Mouse (Mus musculus) megakaryocyte, embryonic 14.5 days (primary cell): ENCODE measurements at regions not wholly inside any gene's neighbourhood (a gene's known extent, or its start where the extent isn't known, plus 50 kb on each side); places are given as distances from the start of the nearest gene placed in this dataset.
A peak's percentile ranks its signal among the peaks of the same experiment; 100 is the strongest.

Source experiments
- H3K27me3 ChIP-seq: replicated peaks from 2 replicates; pipeline ENCODE3; 2012; ENCODE audit warnings: inconsistent platforms
- H3K36me3 ChIP-seq: replicated peaks from 2 replicates; pipeline ENCODE3; 2012; ENCODE audit warnings: low read length, inconsistent platforms, mixed read lengths
- H3K4me1 ChIP-seq: 2 replicates; pipeline ENCODE4 v1.6.1; 2012; ENCODE audit warnings: inconsistent platforms
- H3K4me3 ChIP-seq: replicated peaks from 2 replicates; pipeline ENCODE3; 2012; ENCODE audit warnings: moderate library complexity, mild to moderate bottlenecking, inconsistent platforms
- H3K9me3 ChIP-seq: 2 replicates; pipeline ENCODE4 v1.6.1; 2012; ENCODE audit warnings: inconsistent platforms
- FLI1 ChIP-seq: IDR thresholded peaks from 2 replicates; pipeline ENCODE4 v1.6.1; 2012; ENCODE audit warnings: low read length, inconsistent platforms, mixed read lengths
- GATA1 ChIP-seq: IDR thresholded peaks from 3 replicates; pipeline ENCODE4 v1.6.1; 2012; ENCODE audit warnings: mixed read lengths, low read length, inconsistent platforms, borderline replicate concordance

DNA sequence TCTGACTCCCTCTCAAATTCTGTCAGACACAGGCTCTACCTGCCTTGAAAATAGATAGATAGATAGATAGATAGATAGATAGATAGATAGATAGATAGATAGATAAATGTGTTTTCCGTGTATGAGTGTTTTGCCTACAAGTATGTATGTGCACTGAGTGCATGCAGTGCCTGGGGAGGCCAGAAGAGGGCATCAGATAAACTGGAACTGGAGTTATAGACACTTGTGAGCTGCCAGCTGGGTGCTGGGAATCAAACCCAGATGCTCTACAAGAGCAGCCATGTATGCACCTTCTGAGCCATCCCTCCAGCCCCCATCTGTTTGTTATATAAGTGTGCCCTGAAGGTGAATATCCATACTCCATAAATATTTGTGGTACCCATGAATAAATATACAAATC is 236.4 kb upstream of the Hes1 start:
- Histone ChIP-seq H3K36me3 (peaks cover 5% of the 10 kb centered on the region), H3K9me3 (peaks cover 15% of the 10 kb centered on the region), H3K4me3 (no peak overlapping the region), H3K4me1 (peaks cover 35% of the 10 kb centered on the region), H3K27me3 (no peaks in the 10 kb centered on the region)
- TF ChIP-seq FLI1 = no peak
- no peak for TF ChIP-seq GATA1

DNA sequence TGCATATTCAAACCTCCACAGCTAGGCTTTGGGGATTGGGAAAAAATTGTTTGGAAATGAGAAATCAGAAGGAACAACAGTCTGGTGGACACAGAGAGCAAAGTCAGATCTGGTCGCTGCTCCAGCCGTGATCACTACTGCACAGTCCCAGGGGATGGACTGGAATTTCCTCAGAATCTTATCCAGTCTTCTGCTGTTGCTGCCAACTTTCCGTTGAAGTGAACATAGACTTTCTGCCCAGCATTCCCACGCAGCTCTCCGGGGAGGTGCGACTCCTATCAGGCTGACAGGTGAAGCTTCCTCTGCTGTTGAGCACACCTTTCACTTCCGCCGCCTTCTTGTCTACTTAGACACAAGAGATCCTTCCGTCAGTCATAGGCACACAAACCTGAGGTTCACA is 234.7 kb upstream of the Hes1 start:
- TF ChIP-seq FLI1 (no peak), GATA1 (no peak)
- peaks cover 38% of the 10 kb centered on the region for H3K4me1 ChIP-seq
- peaks cover 15% of the 10 kb centered on the region for H3K9me3 ChIP-seq
- peaks cover 5% of the 10 kb centered on the region for H3K36me3 ChIP-seq
- H3K27me3 ChIP-seq = no peaks in the 10 kb centered on the region
- H3K4me3 ChIP-seq = no peak overlapping the region

DNA sequence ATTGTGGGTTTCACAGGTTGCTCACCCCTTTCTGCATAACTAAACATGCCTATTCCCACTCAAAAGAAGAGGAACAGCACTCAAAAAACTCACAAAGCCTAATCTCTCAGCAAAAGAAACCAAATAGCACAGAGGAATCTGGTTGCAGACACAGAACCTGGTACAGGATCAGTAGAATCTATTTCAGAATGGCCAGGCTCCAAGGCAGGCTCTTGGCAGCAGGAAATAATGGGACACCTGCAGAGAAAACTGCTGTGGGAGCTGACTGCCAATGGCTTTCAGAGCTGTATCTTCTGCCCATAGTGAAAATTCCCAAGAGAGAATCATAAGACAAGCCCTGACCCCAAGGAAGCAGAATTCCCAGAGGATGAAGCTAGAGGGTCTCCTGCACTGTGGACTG is 234.1 kb upstream of the Hes1 start:
- no peak overlapping the region for H3K4me3 ChIP-seq
- peaks cover 5% of the 10 kb centered on the region for H3K36me3 ChIP-seq
- TF ChIP-seq FLI1 (no peak), GATA1 (no peak)
- H3K9me3 ChIP-seq = peaks cover 15% of the 10 kb centered on the region
- peaks cover 44% of the 10 kb centered on the region for H3K4me1 ChIP-seq
- H3K27me3 ChIP-seq = no peaks in the 10 kb centered on the region

DNA sequence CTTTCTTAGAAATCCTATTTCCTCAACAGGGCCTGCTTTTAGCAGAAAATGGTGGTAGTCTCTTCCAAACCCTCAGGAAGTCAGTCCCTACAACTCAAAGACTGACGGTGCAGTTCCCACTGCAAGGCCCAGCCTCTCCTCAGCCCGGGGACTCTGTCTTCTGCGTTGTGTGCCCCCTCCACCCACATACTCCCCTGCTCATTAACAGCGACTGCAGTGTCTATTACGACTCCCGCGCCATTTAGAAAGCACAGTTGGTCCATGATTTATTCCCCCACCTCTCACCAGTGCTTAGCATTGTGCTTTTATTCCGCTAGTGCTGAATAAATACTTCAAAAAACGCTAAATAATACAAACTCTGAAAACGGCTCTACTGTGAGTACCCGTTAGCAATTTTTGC is 230.9 kb upstream of the Hes1 start:
- TF ChIP-seq FLI1 (no peak), GATA1 (no peak)
- Histone ChIP-seq H3K4me1 (peaks cover 45% of the 10 kb centered on the region), H3K27me3 (no peaks in the 10 kb centered on the region), H3K9me3 (peaks cover 9% of the 10 kb centered on the region; the same call in 1 of the 2 replicates), H3K36me3 (no peaks in the 10 kb centered on the region), H3K4me3 (peak overlapping the region; percentile 59)

DNA sequence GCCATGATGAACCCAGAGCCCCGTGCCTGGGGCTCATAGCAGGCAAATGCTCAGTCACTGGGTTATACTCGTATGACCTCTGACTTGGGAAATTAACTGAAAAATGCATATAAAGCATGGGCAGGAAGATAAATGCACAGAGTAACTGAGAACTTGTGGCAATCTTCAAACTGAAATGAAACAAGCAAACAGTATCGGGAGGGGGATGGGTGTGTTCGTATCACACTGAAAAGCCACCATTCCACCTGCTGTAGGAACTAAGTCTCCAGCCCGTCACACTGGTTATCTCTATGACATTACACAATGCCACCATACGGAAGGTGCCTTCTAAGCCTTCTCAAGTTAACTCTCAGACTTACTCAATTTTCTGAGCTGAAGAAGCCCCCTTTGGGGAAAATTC is 230.3 kb upstream of the Hes1 start:
- Histone ChIP-seq H3K4me3 (no peak overlapping the region), H3K4me1 (peaks cover 50% of the 10 kb centered on the region), H3K36me3 (no peaks in the 10 kb centered on the region), H3K27me3 (no peaks in the 10 kb centered on the region), H3K9me3 (peaks cover 8% of the 10 kb centered on the region; the same call in 1 of the 2 replicates)
- TF ChIP-seq FLI1 = no peak
- TF ChIP-seq GATA1 = no peak

DNA sequence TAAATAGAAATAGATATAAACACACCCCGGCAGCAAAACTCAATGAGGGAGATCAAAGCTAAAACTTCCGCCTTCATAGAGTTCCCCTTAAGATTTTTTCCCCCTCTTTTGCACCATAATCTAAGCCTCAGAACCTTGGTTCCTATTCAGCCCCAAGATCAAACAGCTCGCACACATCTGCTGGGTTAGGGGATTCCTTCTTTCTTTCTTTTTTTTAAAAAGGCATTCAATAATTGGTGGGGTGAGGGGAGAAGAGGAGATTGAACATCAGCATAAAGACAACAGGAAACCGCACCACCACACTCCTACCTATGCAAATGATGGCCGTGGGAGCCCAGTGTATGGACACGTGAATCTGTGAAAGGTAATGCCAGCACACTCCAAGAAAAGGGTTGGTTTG is 229.5 kb upstream of the Hes1 start:
- Histone ChIP-seq H3K9me3 (no peaks in the 10 kb centered on the region), H3K4me3 (no peak overlapping the region), H3K27me3 (no peaks in the 10 kb centered on the region), H3K36me3 (no peaks in the 10 kb centered on the region), H3K4me1 (peaks cover 58% of the 10 kb centered on the region)
- no peak for TF ChIP-seq GATA1
- no peak for TF ChIP-seq FLI1

DNA sequence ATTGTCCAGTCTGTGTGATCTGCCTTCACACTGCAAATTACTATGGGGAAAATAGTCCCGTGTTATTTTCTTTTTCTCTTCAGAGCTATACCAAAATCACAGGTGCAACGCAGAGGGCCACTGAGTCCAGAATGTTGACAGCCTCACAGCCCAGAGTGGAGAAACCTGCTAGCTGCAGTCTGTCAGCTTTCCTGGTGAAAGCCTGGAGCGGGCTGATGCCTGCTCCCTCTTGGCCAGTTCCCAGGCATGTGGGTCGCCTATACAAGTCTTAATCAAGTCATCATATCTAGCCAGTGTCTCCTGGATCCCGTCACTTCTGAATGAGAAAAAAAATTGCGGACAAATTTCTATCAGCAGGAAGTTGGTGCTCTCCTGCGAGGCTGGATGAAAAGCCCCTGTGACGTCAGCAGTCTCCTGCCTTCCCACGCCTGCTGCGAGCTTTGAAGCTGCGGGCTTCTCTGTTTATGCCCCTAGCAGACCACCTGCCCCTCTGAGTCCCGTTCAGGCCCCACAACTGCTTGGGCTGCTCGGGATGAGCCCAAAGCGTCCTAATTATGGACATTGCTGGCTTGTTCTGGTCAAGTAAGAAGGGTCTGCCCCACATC is 227.1 kb upstream of the Hes1 start:
- H3K4me1 ChIP-seq = peaks cover 74% of the 10 kb centered on the region
- TF ChIP-seq FLI1 (no peak), GATA1 (no peak)

DNA sequence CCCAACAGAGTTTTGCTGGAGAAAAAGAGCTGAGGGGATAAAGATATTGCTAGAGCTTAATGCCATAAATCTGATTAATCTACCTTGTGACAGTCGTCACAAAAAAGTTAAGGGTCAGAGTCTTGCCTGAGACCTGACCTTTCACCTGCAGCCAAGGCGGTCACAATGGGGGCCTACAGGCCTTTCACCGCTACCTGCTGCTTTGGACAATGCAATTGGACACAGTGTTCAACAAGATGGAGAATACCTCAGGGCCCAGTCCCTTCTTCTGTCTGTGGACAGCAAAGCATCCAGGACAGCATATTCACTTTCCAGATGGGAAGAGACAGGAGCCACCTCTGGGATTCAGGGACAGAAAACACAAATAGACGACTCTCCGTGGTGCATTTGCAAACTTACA is 226.3 kb upstream of the Hes1 start:
- TF ChIP-seq FLI1 (no peak), GATA1 (no peak)
- Histone ChIP-seq H3K36me3 (no peaks in the 10 kb centered on the region), H3K27me3 (no peaks in the 10 kb centered on the region), H3K4me3 (no peak overlapping the region), H3K4me1 (peaks cover 71% of the 10 kb centered on the region), H3K9me3 (no peaks in the 10 kb centered on the region)

More for the DNA sequence above, 227.1 kb upstream of the Hes1 start:
- Histone ChIP-seq H3K27me3 (no peaks in the 10 kb centered on the region), H3K4me3 (no peak overlapping the region), H3K36me3 (no peaks in the 10 kb centered on the region), H3K9me3 (no peaks in the 10 kb centered on the region)

DNA sequence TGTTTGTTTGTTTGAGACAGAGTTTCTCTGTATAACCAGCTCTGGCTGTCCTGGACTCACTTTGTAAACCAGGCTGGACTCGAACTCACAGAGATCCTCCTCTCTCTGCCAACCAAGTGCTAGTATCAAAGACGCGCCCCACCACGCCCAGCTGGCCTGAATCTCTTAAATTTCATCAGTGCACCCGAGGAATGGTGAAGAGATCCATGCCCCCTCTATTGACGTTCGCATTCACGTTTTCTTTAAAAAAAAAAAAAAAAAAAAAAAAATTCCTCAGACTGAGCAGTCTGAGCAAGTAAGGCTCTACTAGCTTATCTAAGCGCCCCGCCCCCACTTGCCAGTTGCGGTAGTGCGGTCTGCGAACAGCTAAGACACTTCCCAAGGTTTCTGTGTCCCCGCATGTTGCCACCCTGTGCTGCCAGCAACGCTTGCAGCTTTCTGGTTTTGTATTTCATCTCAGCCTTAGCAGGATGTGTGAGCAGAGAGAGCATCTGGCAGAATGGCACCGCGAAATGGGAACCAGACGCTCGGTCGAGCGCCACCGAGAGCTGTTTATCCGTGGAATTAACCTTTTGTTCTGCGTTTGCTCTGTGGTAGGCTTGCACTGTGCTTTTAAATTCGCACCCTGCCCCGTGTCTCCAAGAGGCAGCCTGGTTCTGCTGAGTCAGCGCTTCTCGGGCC is 225.1 kb upstream of the Hes1 start:
- no peaks in the 10 kb centered on the region for H3K36me3 ChIP-seq
- H3K27me3 ChIP-seq = no peaks in the 10 kb centered on the region
- peak overlapping the region; percentile 84 for H3K4me3 ChIP-seq
- H3K9me3 ChIP-seq = no peaks in the 10 kb centered on the region
- TF ChIP-seq FLI1 (no peak), GATA1 (no peak)
- peaks cover 67% of the 10 kb centered on the region for H3K4me1 ChIP-seq

DNA sequence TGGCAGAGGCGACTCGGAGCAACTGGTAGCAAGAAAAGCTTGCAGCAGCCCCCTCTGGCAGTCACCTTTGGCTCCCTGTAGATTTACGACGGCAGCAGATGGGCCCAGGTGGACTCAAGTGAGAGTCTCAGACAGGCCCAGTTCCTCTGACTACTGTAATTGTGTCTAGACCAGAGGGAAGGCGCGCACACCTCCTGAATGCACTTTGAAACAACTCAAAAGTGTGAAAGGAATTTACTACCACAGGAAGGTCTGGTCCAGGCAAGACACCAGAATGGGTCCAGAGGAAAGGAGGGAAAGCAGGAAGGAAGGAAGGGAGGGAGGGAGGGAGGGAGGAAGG is 224.6 kb upstream of the Hes1 start:
- Histone ChIP-seq H3K27me3 (no peaks in the 10 kb centered on the region), H3K4me1 (peaks cover 68% of the 10 kb centered on the region), H3K36me3 (no peaks in the 10 kb centered on the region), H3K9me3 (no peaks in the 10 kb centered on the region), H3K4me3 (peak overlapping the region; percentile 84)
- TF ChIP-seq FLI1 = no peak

DNA sequence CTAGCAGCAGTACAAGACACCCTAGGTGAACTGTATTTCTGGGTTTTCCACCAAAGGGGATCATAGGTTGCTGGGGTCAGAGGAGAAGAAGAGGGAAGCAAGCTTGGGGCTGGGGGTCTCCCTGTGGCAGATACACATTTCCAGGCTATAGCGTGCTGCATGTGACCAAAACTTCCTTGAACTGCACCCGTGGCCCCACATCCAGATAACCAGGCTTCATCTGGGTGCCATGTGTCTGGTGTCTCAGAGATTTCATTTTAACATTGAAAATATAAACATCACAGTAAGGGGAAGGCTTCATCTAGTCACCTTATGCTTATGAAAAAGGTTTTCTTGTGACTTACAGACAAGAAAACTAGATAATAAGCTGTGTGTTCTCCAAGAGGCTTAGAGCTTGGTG is 223.8 kb upstream of the Hes1 start:
- Histone ChIP-seq H3K4me1 (peaks cover 68% of the 10 kb centered on the region), H3K4me3 (no peak overlapping the region), H3K36me3 (no peaks in the 10 kb centered on the region), H3K27me3 (no peaks in the 10 kb centered on the region), H3K9me3 (no peaks in the 10 kb centered on the region)
- TF ChIP-seq GATA1 = no peak
- no peak for TF ChIP-seq FLI1
